Mouse (Mus musculus) cortical plate, adult 2 months (tissue): ENCODE measurements around the gene Napa.
A peak's percentile ranks its signal among the peaks of the same experiment; 100 is the strongest.

Experiments used
- CTCF ChIP-seq: fragments of 200-500 bp; IDR thresholded peaks from 2 replicates; pipeline ENCODE4 v1.5.1; 2011; ENCODE audit warnings: mild to moderate bottlenecking, control low read depth, low read length; ENCODE audit not compliant: insufficient read depth; ENCODE audit errors: extremely low read depth
- POLR2A ChIP-seq: fragments of 200-500 bp; IDR thresholded peaks from 2 replicates; pipeline ENCODE4 v1.6.1; 2011; ENCODE audit warnings: mild to moderate bottlenecking, low read length, control low read depth; ENCODE audit not compliant: insufficient read depth; ENCODE audit errors: extremely low read depth

GRCm38 (mm10) chr7:16098021-16099017, at the start of gene Napa:
- TF ChIP-seq CTCF (peak; percentile 74), POLR2A (peak; percentile 94)
